In the genomic region with DNA sequence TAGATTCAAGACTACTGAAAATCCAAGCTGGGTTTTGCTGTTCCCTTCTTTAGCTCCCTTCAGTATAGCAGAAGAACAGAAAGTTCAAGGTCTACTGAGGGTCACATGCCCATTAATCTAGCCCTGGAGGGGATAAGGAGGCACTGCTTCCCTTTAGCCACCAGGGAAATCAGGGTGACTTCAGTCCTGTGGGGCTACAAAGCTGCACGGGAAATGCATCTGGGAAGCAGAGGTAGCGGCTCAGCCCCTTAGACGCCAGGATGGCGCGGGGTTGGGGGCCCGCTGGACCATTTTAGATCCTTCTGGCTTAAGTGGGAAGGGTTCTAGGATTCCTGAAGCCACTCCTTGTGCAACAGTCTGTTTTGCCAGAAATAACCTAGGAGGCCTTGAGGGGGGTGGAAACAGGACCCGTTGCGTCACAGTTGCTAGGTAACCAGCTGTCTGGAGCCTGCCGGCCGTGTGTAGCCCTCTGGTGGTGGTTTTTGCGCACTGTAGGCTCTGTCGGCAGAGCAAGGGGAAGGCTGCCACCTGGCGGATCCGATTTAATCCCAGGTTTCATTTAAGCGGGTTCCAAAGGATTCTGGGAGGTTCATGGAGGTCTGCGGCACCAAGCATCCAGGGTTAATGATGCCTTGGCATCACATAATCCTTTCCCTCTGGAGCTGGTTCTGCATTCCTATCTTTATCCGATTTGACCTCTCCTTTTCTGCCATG, we compare ENCODE assay signal across 8 mouse cellular contexts. TPM values are rescaled to one million over a fixed set of nuclear protein-coding genes. Genes with fewer than 3 reads are reported as not detected.
DNase-seq lines count a peak whose midpoint lies in the region; ATAC-seq and TF ChIP-seq lines count a peak whose summit lies in the region.

No protein-coding gene starts in this region.

- TF ChIP-seq CTCF in intestine, postnatal 0 days (IDR thresholded peaks at IDR 0.05; ENCODE audit: low read depth): peak; percentile 100

- H3K36me3 ChIP-seq in embryonic facial prominence, embryonic 10.5 days (replicated peaks): peaks cover 39% of the 10 kb centered on the region
- H3K36me3 ChIP-seq in intestine, postnatal 0 days (ENCODE audit: control insufficient read depth, insufficient read depth): 0 out of 2 replicates have a peak, but pooled peaks cover 3% of the 10 kb centered on the region
- H3K36me3 ChIP-seq in midbrain, embryonic 11.5 days (ENCODE audit: control insufficient read depth, insufficient read depth, low read length): no peaks in the 10 kb centered on the region

- no peaks in the 10 kb centered on the region for H3K9me3 ChIP-seq in embryonic facial prominence, embryonic 10.5 days
- H3K9me3 ChIP-seq in intestine, postnatal 0 days (ENCODE audit: control insufficient read depth): no peaks in the 10 kb centered on the region
- no peaks in the 10 kb centered on the region for H3K9me3 ChIP-seq in midbrain, embryonic 11.5 days (ENCODE audit: control insufficient read depth, low read length)

- H3K27me3 ChIP-seq in embryonic facial prominence, embryonic 10.5 days (replicated peaks; ENCODE audit: low read depth, poor library complexity, severe bottlenecking): no peaks in the 10 kb centered on the region
- H3K27me3 ChIP-seq in intestine, postnatal 0 days (replicated peaks; ENCODE audit: control insufficient read depth, insufficient read depth, low read length): no peaks in the 10 kb centered on the region
- H3K27me3 ChIP-seq in midbrain, embryonic 11.5 days (ENCODE audit: control insufficient read depth, insufficient read depth, low read length): no peaks in the 10 kb centered on the region

- ATAC-seq in granulocyte monocyte progenitor cell, adult 5-6 weeks (replicated peaks; ENCODE audit: poor library complexity, severe bottlenecking): peak; percentile 92
- peak; percentile 91 for ATAC-seq in intestine, postnatal 0 days
- ATAC-seq in midbrain, embryonic 11.5 days (ENCODE audit: low FRiP score): peak; percentile 94

- peak; percentile 92 for DNase-seq in adrenal gland, adult 8-10 months
- DNase-seq in embryonic facial prominence, embryonic 10.5 days (ENCODE audit: low spot score): peak; percentile 95
- DNase-seq in left cerebral cortex, postnatal 36 days (ENCODE audit: low spot score in 2 of 2): peak; percentile 93 to 94
- peak; percentile 99 for DNase-seq in midbrain, embryonic 11.5 days (ENCODE audit: low spot score, missing footprints)
- DNase-seq in right cerebral cortex, postnatal 4 days: peak; percentile 96
- peak; percentile 88 for DNase-seq in yolk sac, embryonic 10.5 days (ENCODE audit: low spot score)

- H3K4me1 ChIP-seq in embryonic facial prominence, embryonic 10.5 days: peaks cover 21% of the 10 kb centered on the region
- no peaks in the 10 kb centered on the region for H3K4me1 ChIP-seq in intestine, postnatal 0 days (replicated peaks; ENCODE audit: control insufficient read depth, insufficient read depth, low read length)
- H3K4me1 ChIP-seq in midbrain, embryonic 11.5 days (ENCODE audit: control insufficient read depth, insufficient read depth, low read length): peaks cover 9% of the 10 kb centered on the region

- intact Hi-C loops in left cerebral cortex, postnatal 36 days (cut with DNase I): loop anchor here (2.0 kb wide), 1 partner anchor 81 kb away; a partner anchor contains a TSS

- H3K4me2 ChIP-seq in intestine, postnatal 0 days (replicated peaks; ENCODE audit: low read depth): 0 out of 2 replicates have a peak overlapping the region, but pooled peaks have one; percentile 40
- peak overlapping the region; percentile 33 for H3K4me2 ChIP-seq in midbrain, embryonic 11.5 days

- H3K9ac ChIP-seq in intestine, postnatal 0 days (ENCODE audit: low read depth, low read length): no peak overlapping the region
- H3K9ac ChIP-seq in midbrain, embryonic 11.5 days (ENCODE audit: low read length): peak overlapping the region; percentile 34; the same call in 1 of the 2 replicates

- H3K4me3 ChIP-seq in embryonic facial prominence, embryonic 10.5 days: peak overlapping the region; percentile 43
- H3K4me3 ChIP-seq in intestine, postnatal 0 days (ENCODE audit: low read depth, low read length): no peak overlapping the region
- H3K4me3 ChIP-seq in midbrain, embryonic 11.5 days (ENCODE audit: low read depth, low read length): peak overlapping the region; percentile 19

- peak overlapping the region; percentile 73 for H3K27ac ChIP-seq in embryonic facial prominence, embryonic 10.5 days (replicated peaks)
- H3K27ac ChIP-seq in intestine, postnatal 0 days (ENCODE audit: low read depth, low read length): no peak overlapping the region; the same call in 1 of the 2 replicates
- H3K27ac ChIP-seq in midbrain, embryonic 11.5 days (ENCODE audit: low read depth, low read length): no peak overlapping the region; the same call in 1 of the 2 replicates

- 9% methylated on average over 17 of the region's 17 CpGs for WGBS in embryonic facial prominence, embryonic 10.5 days
- 4% methylated on average over 17 of the region's 17 CpGs for WGBS in intestine, postnatal 0 days
- 9% methylated on average over 17 of the region's 17 CpGs for WGBS in midbrain, embryonic 11.5 days

RNA-seq across cellular contexts. Expression of a gene that starts 13.3 kb away (rescaled TPM):
- 100 to 1,000 TPM; 124 to 271 (median 199) TPM for total RNA-seq in adrenal gland, adult 8-10 months (2022)
- 15.7 and 18.0 TPM in 2 replicates for polyA plus RNA-seq in embryonic facial prominence, embryonic 10.5 days (2016; fragmentation: Nextera tagmentation; extraction: Ambion mirVana)
- total RNA-seq in granulocyte monocyte progenitor cell, adult 5-6 weeks (2014; fragmentation: Nextera tagmentation): not detected in 2 replicates
- total RNA-seq in granulocyte monocyte progenitor cell, adult 5-6 weeks (2017): not detected in 2 replicates
- 4.0 and 6.2 TPM in 2 replicates for polyA plus RNA-seq in intestine, postnatal 0 days (2015; fragmentation: Nextera tagmentation; extraction: Ambion mirVana)
- 100 to 1,000 TPM; 176 to 200 TPM for total RNA-seq in left cerebral cortex, postnatal 36 days (2021)
- 6.5 and 7.2 TPM in 2 replicates for polyA plus RNA-seq in midbrain, embryonic 11.5 days (2014; fragmentation: Nextera tagmentation; extraction: Ambion mirVana)

RNA-seq across cellular contexts. Expression of a gene that starts 38.0 kb away (rescaled TPM):
- total RNA-seq in adrenal gland, adult 8-10 months (2022): 10 to 100 TPM; 19.1 to 34.9 (median 31.3) TPM
- polyA plus RNA-seq in embryonic facial prominence, embryonic 10.5 days (2016; fragmentation: Nextera tagmentation; extraction: Ambion mirVana): 31.7 and 33.4 TPM in 2 replicates
- 15.4 and 17.3 TPM in 2 replicates for total RNA-seq in granulocyte monocyte progenitor cell, adult 5-6 weeks (2014; fragmentation: Nextera tagmentation)
- 7.9 and 23.2 TPM in 2 replicates for total RNA-seq in granulocyte monocyte progenitor cell, adult 5-6 weeks (2017)
- 9.7 and 11.2 TPM in 2 replicates for polyA plus RNA-seq in intestine, postnatal 0 days (2015; fragmentation: Nextera tagmentation; extraction: Ambion mirVana)
- 10 to 100 TPM; 29.2 to 38.0 TPM for total RNA-seq in left cerebral cortex, postnatal 36 days (2021)
- polyA plus RNA-seq in midbrain, embryonic 11.5 days (2014; fragmentation: Nextera tagmentation; extraction: Ambion mirVana): 12.3 and 15.7 TPM in 2 replicates

RNA-seq across cellular contexts. Expression of a gene that starts 52.5 kb away (rescaled TPM):
- 10 to 100 TPM; 22.8 to 56.9 (median 34.3) TPM for total RNA-seq in adrenal gland, adult 8-10 months (2022)
- 2.3 and 3.1 TPM in 2 replicates for polyA plus RNA-seq in embryonic facial prominence, embryonic 10.5 days (2016; fragmentation: Nextera tagmentation; extraction: Ambion mirVana)
- not detected in 2 replicates for total RNA-seq in granulocyte monocyte progenitor cell, adult 5-6 weeks (2014; fragmentation: Nextera tagmentation)
- not detected in 2 replicates for total RNA-seq in granulocyte monocyte progenitor cell, adult 5-6 weeks (2017)
- 3.2 and 3.3 TPM in 2 replicates for polyA plus RNA-seq in intestine, postnatal 0 days (2015; fragmentation: Nextera tagmentation; extraction: Ambion mirVana)
- 10 to 100 TPM; 18.6 to 30.8 TPM for total RNA-seq in left cerebral cortex, postnatal 36 days (2021)
- polyA plus RNA-seq in midbrain, embryonic 11.5 days (2014; fragmentation: Nextera tagmentation; extraction: Ambion mirVana): 1.3 and 1.6 TPM in 2 replicates

RNA-seq across cellular contexts. Expression of a gene that starts 53.1 kb away (rescaled TPM):
- total RNA-seq in adrenal gland, adult 8-10 months (2022): 100 to 1,000 TPM in 1 of 4 experiments, 10 to 100 TPM in 3; 71.0 to 109 (median 87.5) TPM
- 57.9 and 63.0 TPM in 2 replicates for polyA plus RNA-seq in embryonic facial prominence, embryonic 10.5 days (2016; fragmentation: Nextera tagmentation; extraction: Ambion mirVana)
- total RNA-seq in granulocyte monocyte progenitor cell, adult 5-6 weeks (2014; fragmentation: Nextera tagmentation): not detected in 2 replicates
- not detected in 2 replicates for total RNA-seq in granulocyte monocyte progenitor cell, adult 5-6 weeks (2017)
- polyA plus RNA-seq in intestine, postnatal 0 days (2015; fragmentation: Nextera tagmentation; extraction: Ambion mirVana): 17.1 and 17.6 TPM in 2 replicates
- total RNA-seq in left cerebral cortex, postnatal 36 days (2021): 10 to 100 TPM; 25.4 to 33.2 TPM
- 31.0 and 33.2 TPM in 2 replicates for polyA plus RNA-seq in midbrain, embryonic 11.5 days (2014; fragmentation: Nextera tagmentation; extraction: Ambion mirVana)

Comparison
In these comparisons a context has a peak if more than half of its experiments do, and no peak if none do; other contexts are left out.
1. RNA of a gene that starts 13.3 kb away (total RNA-seq): 124 to 271 TPM in adrenal gland, adult 8-10 months and 176 to 200 TPM in left cerebral cortex, postnatal 36 days; not detected in granulocyte monocyte progenitor cell, adult 5-6 weeks; every median in the first group is over 100 times any median in the second.
2. RNA of a gene that starts 52.5 kb away (total RNA-seq): 22.8 to 56.9 TPM in adrenal gland, adult 8-10 months and 18.6 to 30.8 TPM in left cerebral cortex, postnatal 36 days; not detected in granulocyte monocyte progenitor cell, adult 5-6 weeks; every median in the first group is over 10 times any median in the second.
3. Peak in every context shown above with its lines, with median percentiles within 50 percentile points of each other: DNase-seq and ATAC-seq.